Mouse (Mus musculus): ENCODE results near the gene Rps15.

- TF ChIP-seq SRF (IDR thresholded peaks at IDR 0.05; ENCODE audit: control insufficient read depth, insufficient read length, low read depth), result no peak
- TF ChIP-seq MYOD1 (IDR thresholded peaks at IDR 0.05; ENCODE audit: control insufficient read depth in 1 of 3, insufficient read length in 2 of 3, low read depth in 2 of 3), result no peak
- TF ChIP-seq POLR2A (IDR thresholded peaks at IDR 0.05; ENCODE audit: insufficient read length, low read depth), result no peak
- no peak for TF ChIP-seq E2F4 (IDR thresholded peaks at IDR 0.05; ENCODE audit: insufficient read depth)
- no peak for TF ChIP-seq CEBPB (IDR thresholded peaks at IDR 0.05; ENCODE audit: insufficient read depth, poor library complexity, severe bottlenecking)
- no peak for TF ChIP-seq MAX (IDR thresholded peaks at IDR 0.05; ENCODE audit: low read depth)
- no peak for TF ChIP-seq MYOG (IDR thresholded peaks at IDR 0.05; ENCODE audit: control insufficient read depth in 1 of 3, insufficient read depth in 1 of 3, insufficient read length in 2 of 3, low read depth in 2 of 3)
- no peak for TF ChIP-seq USF1 (IDR thresholded peaks at IDR 0.05; ENCODE audit: low read depth)
- TF ChIP-seq POLR2AphosphoS2 (IDR thresholded peaks at IDR 0.05; ENCODE audit: insufficient read length, low read depth), result no peak
- no peak for TF ChIP-seq TCF3 (IDR thresholded peaks at IDR 0.05; ENCODE audit: insufficient read length, low read depth)
- TF ChIP-seq TCF12 (IDR thresholded peaks at IDR 0.05; ENCODE audit: insufficient read depth, poor library complexity, severe bottlenecking), result no peak
Measured at GRCm38 (mm10) chr10:80324120-80325037, 32.1 kb downstream of the Rps15 start.
